Mouse (Mus musculus) stomach, adult 2 months (tissue): Measurements from ENCODE around the gene Mfrp. TPM values are rescaled to one million over a fixed set of nuclear protein-coding genes. Genes with fewer than 3 reads are reported as not detected.

ENCODE experiments used
- polyA plus RNA-seq: library from polyadenylated mRNA; depleted of rRNA; stranded (reverse); fragments of >200 nt; gene quantifications from 2 replicates; pipeline ENCODE4 v1.2.3, GENCODE M21; 2012; rRNA removed

Mfrp gene
- polyA plus RNA-seq: 0.35 and 0.42 TPM in 2 replicates

GRCm38 (mm10) chr9:44101490-44101889 is at the start of gene Mfrp:
Gene Mfrp (plus strand): TSS chr9:44101729.

GRCm38 (mm10) chr9:44066785-44067225 is 34.7 kb upstream of the Mfrp start, which contains the start of gene Usp2:
Gene Usp2 (plus strand): TSS chr9:44067021.

GRCm38 (mm10) chr9:44107110-44107509 is 5.6 kb downstream of the Mfrp start, which contains the start of gene C1qtnf5:
Gene C1qtnf5 (plus strand): TSS chr9:44107245.

GRCm38 (mm10) chr9:44113105-44113789 is 11.7 kb downstream of the Mfrp start, which contains the start of the genes Gm49380 and Rnf26:
Gene Gm49380 (minus strand): TSS chr9:44113500.
Gene Rnf26 (minus strand): TSS chr9:44113517.

GRCm38 (mm10) chr9:44134101-44134850 is 32.7 kb downstream of the Mfrp start, which contains the start of gene Mcam:
Gene Mcam (plus strand): TSS chr9:44134469.

Other genes with a start within 250 kb of the Mfrp start
- gene Thy1, start 58.3 kb upstream of the Mfrp start, polyA plus RNA-seq: 21.2 and 22.5 TPM in 2 replicates
- gene Usp2, start 34.7 kb upstream of the Mfrp start, polyA plus RNA-seq: 2.8 and 5.2 TPM in 2 replicates
- gene C1qtnf5, start 5.5 kb downstream of the Mfrp start, polyA plus RNA-seq: 9.8 and 13.4 TPM in 2 replicates
- gene Gm49380, start 11.8 kb downstream of the Mfrp start, polyA plus RNA-seq: 0.03 and 0.43 TPM in 2 replicates
- 19.0 and 21.9 TPM in 2 replicates for gene Rnf26, start 11.8 kb downstream of the Mfrp start, polyA plus RNA-seq
- gene Mcam, start 32.7 kb downstream of the Mfrp start, polyA plus RNA-seq: 38.7 and 43.6 TPM in 2 replicates
- 2.5 TPM in 2 replicates for gene Cbl, start 132.3 kb downstream of the Mfrp start, polyA plus RNA-seq
- gene Ccdc153, start 138.9 kb downstream of the Mfrp start, polyA plus RNA-seq: 0.06 TPM in 1 of 2 replicates, not detected in the other
- gene Pdzd3, start 149.7 kb downstream of the Mfrp start, polyA plus RNA-seq: not detected in 2 replicates
- gene Nlrx1, start 166.9 kb downstream of the Mfrp start, polyA plus RNA-seq: 4.4 and 5.1 TPM in 2 replicates
- 3.1 and 3.2 TPM in 2 replicates for gene Abcg4, start 186.9 kb downstream of the Mfrp start, polyA plus RNA-seq
- gene Hinfp, start 203.9 kb downstream of the Mfrp start, polyA plus RNA-seq: 3.4 and 5.5 TPM in 2 replicates
- gene C2cd2l, start 218.6 kb downstream of the Mfrp start, polyA plus RNA-seq: 38.4 and 40.7 TPM in 2 replicates
- 27.1 and 28.1 TPM in 2 replicates for gene Dpagt1, start 224.3 kb downstream of the Mfrp start, polyA plus RNA-seq
- gene H2afx, start 233.0 kb downstream of the Mfrp start, polyA plus RNA-seq: 42.8 and 86.6 TPM in 2 replicates
- 19.0 and 20.5 TPM in 2 replicates for gene Hmbs, start 242.5 kb downstream of the Mfrp start, polyA plus RNA-seq